Mouse (Mus musculus) heart, embryonic 12.5 days (tissue): ENCODE results near the gene Nrp1. TPM values are rescaled to one million over a fixed set of nuclear protein-coding genes. Genes with fewer than 3 reads are reported as not detected.

Experiments
- ATAC-seq: fragments of 200-750 bp; cut with Nextera tagmentation; 2 replicates; pipeline ENCODE4 v1.8.0; 2017; ENCODE audit warnings: moderate TSS enrichment, moderate library complexity; ENCODE audit not compliant: insufficient number of reproducible peaks, low FRiP score
- H3K27ac ChIP-seq: fragments of 300-500 bp; sonication (generic); 2 replicates; pipeline ENCODE4 v1.5.1; 2016; ENCODE audit warnings: mild to moderate bottlenecking, moderate library complexity; ENCODE audit not compliant: poor library complexity, severe bottlenecking
- H3K27me3 ChIP-seq: fragments of 300-500 bp; sonication (generic); replicated peaks from 2 replicates; pipeline ENCODE4 v1.6.1; 2016; ENCODE audit warnings: mild to moderate bottlenecking, moderate library complexity
- H3K36me3 ChIP-seq: fragments of 300-500 bp; sonication (generic); 2 replicates; pipeline ENCODE4 v1.6.1; 2016; ENCODE audit warnings: mild to moderate bottlenecking, moderate library complexity
- H3K4me1 ChIP-seq: fragments of 300-500 bp; sonication (generic); replicated peaks from 2 replicates; pipeline ENCODE4 v1.6.1; 2016; ENCODE audit warnings: mild to moderate bottlenecking
- H3K4me2 ChIP-seq: fragments of 300-500 bp; sonication (generic); 2 replicates; pipeline ENCODE4 v1.6.1; 2016; ENCODE audit warnings: mild to moderate bottlenecking, moderate library complexity
- H3K4me3 ChIP-seq: fragments of 300-500 bp; sonication (generic); 2 replicates; pipeline ENCODE4 v1.5.1; 2016; ENCODE audit warnings: mild to moderate bottlenecking
- H3K9ac ChIP-seq: fragments of 300-500 bp; sonication (generic); 2 replicates; pipeline ENCODE4 v1.6.1; 2016; ENCODE audit warnings: mild to moderate bottlenecking, moderate library complexity
- H3K9me3 ChIP-seq: fragments of 300-500 bp; sonication (generic); replicated peaks from 2 replicates; pipeline ENCODE4 v1.6.1; 2016; ENCODE audit warnings: mild to moderate bottlenecking, moderate library complexity
- WGBS: fragments of 180-500 bp; shearing (Covaris S2); methylation state at CpG from one replicate; pipeline ENCODE4 v1.1.7; 2016; 5-methylcytosine and 5-hydroxymethylcytosine counted together
- polyA plus RNA-seq: library from polyadenylated mRNA; unstranded; fragments of >200 nt; fragmentation: Nextera tagmentation; extraction: Ambion mirVana; gene quantifications from 2 replicates; pipeline ENCODE4 v1.2.1, GENCODE M21; 2016

The Nrp1 gene
- polyA plus RNA-seq, 1 experiment from 2014 or later, result 135 TPM

- H3K9ac ChIP-seq, result no peak overlapping the region
- no peak overlapping the region for H3K4me3 ChIP-seq
- ATAC-seq, result no peak
- no peak overlapping the region for H3K4me2 ChIP-seq
- no peaks in the 10 kb centered on the region for H3K9me3 ChIP-seq
- H3K36me3 ChIP-seq, result peaks cover 6% of the 10 kb centered on the region
- peaks cover 7% of the 10 kb centered on the region; the same call in 1 of the 2 replicates for H3K4me1 ChIP-seq
- no peaks in the 10 kb centered on the region for H3K27me3 ChIP-seq
- peak overlapping the region; percentile 1; the same call in 1 of the 2 replicates for H3K27ac ChIP-seq
These were observed 150.3 kb downstream of the Nrp1 start for GRCm38 (mm10) chr8:128508723-128509122.

- H3K9ac ChIP-seq, result no peak overlapping the region
- H3K36me3 ChIP-seq, result no peaks in the 10 kb centered on the region
- no peaks in the 10 kb centered on the region for H3K27me3 ChIP-seq
- no peaks in the 10 kb centered on the region for H3K9me3 ChIP-seq
- H3K4me1 ChIP-seq, result peaks cover 7% of the 10 kb centered on the region; the same call in 1 of the 2 replicates
- no peak overlapping the region for H3K27ac ChIP-seq
- no peak for ATAC-seq
- no peak overlapping the region for H3K4me3 ChIP-seq
- no peak overlapping the region for H3K4me2 ChIP-seq
These were observed 152.6 kb downstream of the Nrp1 start for GRCm38 (mm10) chr8:128511021-128511420.

- no peaks in the 10 kb centered on the region for H3K36me3 ChIP-seq
- 78% methylated on average over 1 of the region's 1 CpGs for WGBS
- peaks cover 7% of the 10 kb centered on the region; the same call in 1 of the 2 replicates for H3K4me1 ChIP-seq
- H3K9me3 ChIP-seq, result no peaks in the 10 kb centered on the region
- no peak for ATAC-seq
- no peaks in the 10 kb centered on the region for H3K27me3 ChIP-seq
- no peak overlapping the region for H3K4me3 ChIP-seq
- no peak overlapping the region for H3K4me2 ChIP-seq
- H3K9ac ChIP-seq, result no peak overlapping the region
- H3K27ac ChIP-seq, result no peak overlapping the region
These were observed 153.3 kb downstream of the Nrp1 start for GRCm38 (mm10) chr8:128511732-128512131.

- H3K9ac ChIP-seq, result no peak overlapping the region
- 60% methylated on average over 3 of the region's 3 CpGs for WGBS
- H3K4me3 ChIP-seq, result no peak overlapping the region
- no peaks in the 10 kb centered on the region for H3K9me3 ChIP-seq
- H3K4me1 ChIP-seq, result peaks cover 7% of the 10 kb centered on the region
- no peaks in the 10 kb centered on the region for H3K27me3 ChIP-seq
- H3K27ac ChIP-seq, result no peak overlapping the region
- no peak for ATAC-seq
- no peaks in the 10 kb centered on the region for H3K36me3 ChIP-seq
- no peak overlapping the region for H3K4me2 ChIP-seq
These were observed 158.5 kb downstream of the Nrp1 start for GRCm38 (mm10) chr8:128516846-128517446.

GRCm38 (mm10) chr8:128517546-128518102 is 159.2 kb downstream of the Nrp1 start:
- Histone ChIP-seq H3K4me3 (no peak overlapping the region), H3K9me3 (no peaks in the 10 kb centered on the region), H3K36me3 (no peaks in the 10 kb centered on the region), H3K27ac (no peak overlapping the region), H3K4me1 (peaks cover 7% of the 10 kb centered on the region), H3K4me2 (no peak overlapping the region), H3K27me3 (no peaks in the 10 kb centered on the region), H3K9ac (no peak overlapping the region)
- 70% methylated on average over 4 of the region's 4 CpGs for WGBS
- ATAC-seq, result no peak

GRCm38 (mm10) chr8:128519366-128519765 is 161.0 kb downstream of the Nrp1 start:
- Histone ChIP-seq H3K9me3 (no peaks in the 10 kb centered on the region), H3K27ac (no peak overlapping the region), H3K9ac (no peak overlapping the region), H3K4me1 (peaks cover 7% of the 10 kb centered on the region), H3K27me3 (no peaks in the 10 kb centered on the region), H3K36me3 (no peaks in the 10 kb centered on the region), H3K4me2 (no peak overlapping the region), H3K4me3 (no peak overlapping the region)
- WGBS, result 71% methylated on average over 1 of the region's 1 CpGs
- no peak for ATAC-seq

- Histone ChIP-seq H3K4me1 (peaks cover 11% of the 10 kb centered on the region), H3K4me2 (no peak overlapping the region), H3K9me3 (no peaks in the 10 kb centered on the region), H3K4me3 (no peak overlapping the region), H3K9ac (no peak overlapping the region), H3K27me3 (no peaks in the 10 kb centered on the region), H3K27ac (no peak overlapping the region), H3K36me3 (no peaks in the 10 kb centered on the region)
- ATAC-seq, result no peak
- 57% methylated on average over 7 of the region's 7 CpGs for WGBS
These were observed 165.4 kb downstream of the Nrp1 start for GRCm38 (mm10) chr8:128523825-128524224.

GRCm38 (mm10) chr8:128525912-128526311 is 167.5 kb downstream of the Nrp1 start:
- 60% methylated on average over 1 of the region's 1 CpGs for WGBS
- H3K27ac ChIP-seq, result no peak overlapping the region
- no peak overlapping the region for H3K4me3 ChIP-seq
- H3K36me3 ChIP-seq, result no peaks in the 10 kb centered on the region
- no peaks in the 10 kb centered on the region for H3K27me3 ChIP-seq
- H3K9ac ChIP-seq, result no peak overlapping the region
- no peaks in the 10 kb centered on the region for H3K9me3 ChIP-seq
- ATAC-seq, result no peak
- no peak overlapping the region for H3K4me2 ChIP-seq
- H3K4me1 ChIP-seq, result peaks cover 13% of the 10 kb centered on the region

- H3K27me3 ChIP-seq, result no peaks in the 10 kb centered on the region
- H3K9ac ChIP-seq, result no peak overlapping the region
- H3K9me3 ChIP-seq, result no peaks in the 10 kb centered on the region
- H3K4me3 ChIP-seq, result no peak overlapping the region
- no peaks in the 10 kb centered on the region for H3K36me3 ChIP-seq
- no peak overlapping the region for H3K27ac ChIP-seq
- no peak for ATAC-seq
- peaks cover 19% of the 10 kb centered on the region for H3K4me1 ChIP-seq
- H3K4me2 ChIP-seq, result no peak overlapping the region
- 54% methylated on average over 8 of the region's 8 CpGs for WGBS
These were observed 170.4 kb downstream of the Nrp1 start for GRCm38 (mm10) chr8:128528591-128529383.

GRCm38 (mm10) chr8:128534442-128534871 is 176.1 kb downstream of the Nrp1 start:
- Histone ChIP-seq H3K36me3 (no peaks in the 10 kb centered on the region), H3K27ac (no peak overlapping the region), H3K9me3 (no peaks in the 10 kb centered on the region), H3K4me3 (no peak overlapping the region), H3K4me2 (no peak overlapping the region), H3K4me1 (peaks cover 11% of the 10 kb centered on the region), H3K27me3 (no peaks in the 10 kb centered on the region), H3K9ac (no peak overlapping the region)
- ATAC-seq, result no peak
- 60% methylated on average over 3 of the region's 3 CpGs for WGBS

GRCm38 (mm10) chr8:128535685-128536084 is 177.3 kb downstream of the Nrp1 start:
- Histone ChIP-seq H3K27me3 (no peaks in the 10 kb centered on the region), H3K27ac (no peak overlapping the region), H3K4me1 (peaks cover 11% of the 10 kb centered on the region), H3K9ac (no peak overlapping the region), H3K4me3 (no peak overlapping the region), H3K36me3 (no peaks in the 10 kb centered on the region), H3K9me3 (no peaks in the 10 kb centered on the region), H3K4me2 (no peak overlapping the region)
- no peak for ATAC-seq
